Mouse (Mus musculus): ENCODE data around the gene Gm2564. TPM values are rescaled to one million over a fixed set of nuclear protein-coding genes. Genes with fewer than 3 reads are reported as not detected.
"Not testable (repeated sequence)": the region's sequence is repeated elsewhere in the genome, so short reads cannot be mapped to it uniquely, and the experiment has no call there.

Gene Gm2564
- not detected in 2 replicates for polyA plus RNA-seq (2015; fragmentation: Nextera tagmentation; extraction: Ambion mirVana)

GRCm38 (mm10) chr4:42629419-42629818, at the start of gene Gm2564:
Gene Gm2564 (plus strand): TSS chr4:42629719.
- not testable (repeated sequence) for H3K27ac ChIP-seq (ENCODE audit: low read length); H3K36me3 ChIP-seq (ENCODE audit: control insufficient read depth, insufficient read depth); H3K4me2 ChIP-seq (ENCODE audit: low read length); H3K4me3 ChIP-seq (replicated peaks; ENCODE audit: low read length); H3K9me3 ChIP-seq (ENCODE audit: control insufficient read depth, low read length); H3K4me1 ChIP-seq (replicated peaks; ENCODE audit: control insufficient read depth, insufficient read depth, low read length); ATAC-seq; H3K9ac ChIP-seq (replicated peaks; ENCODE audit: low read depth, low read length); H3K27me3 ChIP-seq (replicated peaks; ENCODE audit: control insufficient read depth, insufficient read depth, low read length)
- no CpG with 5 or more reads among the region's 8 CpGs for WGBS

DNA sequence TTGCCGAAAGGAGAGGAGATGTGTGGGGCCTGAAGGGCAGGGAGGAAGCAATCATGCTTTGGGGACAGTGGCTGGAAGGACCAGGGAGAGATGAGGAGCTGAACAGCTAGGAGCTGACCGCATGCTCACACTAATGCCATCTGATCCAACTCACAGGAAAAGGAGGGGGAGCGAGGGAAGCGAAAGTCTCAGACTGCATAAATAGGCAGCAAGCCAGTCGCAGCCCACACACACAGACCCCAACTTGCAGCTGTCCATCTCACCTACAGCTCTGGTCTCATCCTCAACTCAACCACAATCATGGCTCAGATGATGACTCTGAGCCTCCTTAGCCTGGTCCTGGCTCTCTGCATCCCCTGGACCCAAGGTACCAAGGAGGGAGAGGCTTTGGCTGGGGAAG, 17.6 kb upstream of the Gm2564 start, which contains the start of gene Gm10591:
TSS of gene Gm10591 (plus strand) at position 301 of the 400 bp plus-strand sequence.
- ATAC-seq; H3K27ac ChIP-seq (ENCODE audit: low read length); H3K27me3 ChIP-seq (replicated peaks; ENCODE audit: control insufficient read depth, insufficient read depth, low read length); H3K4me2 ChIP-seq (ENCODE audit: low read length); H3K36me3 ChIP-seq (ENCODE audit: control insufficient read depth, insufficient read depth); H3K4me1 ChIP-seq (replicated peaks; ENCODE audit: control insufficient read depth, insufficient read depth, low read length); H3K9me3 ChIP-seq (ENCODE audit: control insufficient read depth, low read length); H3K4me3 ChIP-seq (replicated peaks; ENCODE audit: low read length); H3K9ac ChIP-seq (replicated peaks; ENCODE audit: low read depth, low read length): not testable (repeated sequence)
- WGBS, result no CpG with 5 or more reads among the region's 5 CpGs

GRCm38 (mm10) chr4:42654951-42655350, 25.4 kb downstream of the Gm2564 start, which contains the start of gene Ccl27b:
Gene Ccl27b (plus strand): TSS chr4:42655251.
- not testable (repeated sequence) for ATAC-seq; H3K4me1 ChIP-seq (replicated peaks; ENCODE audit: control insufficient read depth, insufficient read depth, low read length); H3K27ac ChIP-seq (ENCODE audit: low read length); H3K4me3 ChIP-seq (replicated peaks; ENCODE audit: low read length); H3K27me3 ChIP-seq (replicated peaks; ENCODE audit: control insufficient read depth, insufficient read depth, low read length); H3K9me3 ChIP-seq (ENCODE audit: control insufficient read depth, low read length); H3K9ac ChIP-seq (replicated peaks; ENCODE audit: low read depth, low read length); H3K4me2 ChIP-seq (ENCODE audit: low read length); H3K36me3 ChIP-seq (ENCODE audit: control insufficient read depth, insufficient read depth)
- WGBS, result no CpG with 5 or more reads among the region's 9 CpGs

DNA sequence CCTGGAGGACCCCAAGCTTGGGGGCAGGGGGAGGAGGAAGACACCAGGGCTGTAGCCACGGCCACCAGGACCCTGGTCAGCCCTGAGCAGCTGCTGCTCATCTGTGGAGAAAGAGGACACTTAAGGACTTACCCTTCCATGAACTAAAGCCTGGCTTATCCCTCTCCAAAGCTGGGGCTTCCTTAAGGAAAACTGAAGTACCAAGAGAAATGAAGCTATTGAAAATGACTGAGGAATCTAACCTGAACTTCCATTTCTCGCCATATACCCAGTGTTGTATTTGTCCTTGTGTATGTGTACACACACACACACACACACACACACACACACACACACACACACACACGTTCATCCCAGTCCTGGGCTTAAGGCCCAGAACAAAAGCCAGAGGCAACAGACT, 32.3 kb downstream of the Gm2564 start, which contains the start of gene Il11ra2:
TSS of gene Il11ra2 (minus strand) at position 101 of the 400 bp plus-strand sequence.
- not testable (repeated sequence) for H3K4me1 ChIP-seq (replicated peaks; ENCODE audit: control insufficient read depth, insufficient read depth, low read length); H3K9ac ChIP-seq (replicated peaks; ENCODE audit: low read depth, low read length); H3K4me2 ChIP-seq (ENCODE audit: low read length); H3K27ac ChIP-seq (ENCODE audit: low read length); H3K9me3 ChIP-seq (ENCODE audit: control insufficient read depth, low read length); H3K27me3 ChIP-seq (replicated peaks; ENCODE audit: control insufficient read depth, insufficient read depth, low read length); H3K36me3 ChIP-seq (ENCODE audit: control insufficient read depth, insufficient read depth); ATAC-seq; H3K4me3 ChIP-seq (replicated peaks; ENCODE audit: low read length)
- WGBS, result no CpG with 5 or more reads among the region's 3 CpGs

- not testable (repeated sequence) for H3K36me3 ChIP-seq (ENCODE audit: control insufficient read depth, insufficient read depth); ATAC-seq; H3K4me1 ChIP-seq (replicated peaks; ENCODE audit: control insufficient read depth, insufficient read depth, low read length); H3K27ac ChIP-seq (ENCODE audit: low read length); H3K9ac ChIP-seq (replicated peaks; ENCODE audit: low read depth, low read length); H3K4me3 ChIP-seq (replicated peaks; ENCODE audit: low read length); H3K27me3 ChIP-seq (replicated peaks; ENCODE audit: control insufficient read depth, insufficient read depth, low read length); H3K4me2 ChIP-seq (ENCODE audit: low read length); H3K9me3 ChIP-seq (ENCODE audit: control insufficient read depth, low read length)
- no CpG with 5 or more reads among the region's 4 CpGs for WGBS
Measured at GRCm38 (mm10) chr4:42675415-42675814, 45.9 kb downstream of the Gm2564 start.

DNA sequence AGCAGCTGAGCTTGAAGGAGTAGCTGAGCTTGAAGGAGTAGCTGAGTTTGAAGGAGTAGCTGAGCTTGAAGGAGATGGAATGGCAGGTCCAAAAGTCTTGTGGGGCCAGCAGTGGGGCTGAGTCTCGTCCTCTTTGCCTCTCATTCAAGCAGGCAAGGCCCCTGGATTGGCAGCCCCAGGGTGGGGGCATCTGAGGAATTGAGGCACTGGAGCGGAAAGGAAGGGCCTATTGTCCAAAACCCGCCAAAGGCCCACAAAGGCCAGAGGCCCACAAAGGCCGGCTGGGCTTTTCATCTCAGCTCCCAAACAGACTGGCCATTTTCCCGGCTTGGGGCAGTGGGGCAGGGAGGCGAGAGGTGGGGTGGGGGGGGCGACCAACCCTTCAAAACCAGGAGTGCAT, 49.8 kb downstream of the Gm2564 start:
- not testable (repeated sequence) for H3K4me3 ChIP-seq (replicated peaks; ENCODE audit: low read length); H3K27ac ChIP-seq (ENCODE audit: low read length); H3K9ac ChIP-seq (replicated peaks; ENCODE audit: low read depth, low read length); H3K4me1 ChIP-seq (replicated peaks; ENCODE audit: control insufficient read depth, insufficient read depth, low read length); H3K36me3 ChIP-seq (ENCODE audit: control insufficient read depth, insufficient read depth); H3K9me3 ChIP-seq (ENCODE audit: control insufficient read depth, low read length); H3K27me3 ChIP-seq (replicated peaks; ENCODE audit: control insufficient read depth, insufficient read depth, low read length); H3K4me2 ChIP-seq (ENCODE audit: low read length)
- WGBS, result no CpG with 5 or more reads among the region's 7 CpGs
- 0 out of 2 replicates have a peak, but pooled peaks have one; percentile 19 for ATAC-seq

DNA sequence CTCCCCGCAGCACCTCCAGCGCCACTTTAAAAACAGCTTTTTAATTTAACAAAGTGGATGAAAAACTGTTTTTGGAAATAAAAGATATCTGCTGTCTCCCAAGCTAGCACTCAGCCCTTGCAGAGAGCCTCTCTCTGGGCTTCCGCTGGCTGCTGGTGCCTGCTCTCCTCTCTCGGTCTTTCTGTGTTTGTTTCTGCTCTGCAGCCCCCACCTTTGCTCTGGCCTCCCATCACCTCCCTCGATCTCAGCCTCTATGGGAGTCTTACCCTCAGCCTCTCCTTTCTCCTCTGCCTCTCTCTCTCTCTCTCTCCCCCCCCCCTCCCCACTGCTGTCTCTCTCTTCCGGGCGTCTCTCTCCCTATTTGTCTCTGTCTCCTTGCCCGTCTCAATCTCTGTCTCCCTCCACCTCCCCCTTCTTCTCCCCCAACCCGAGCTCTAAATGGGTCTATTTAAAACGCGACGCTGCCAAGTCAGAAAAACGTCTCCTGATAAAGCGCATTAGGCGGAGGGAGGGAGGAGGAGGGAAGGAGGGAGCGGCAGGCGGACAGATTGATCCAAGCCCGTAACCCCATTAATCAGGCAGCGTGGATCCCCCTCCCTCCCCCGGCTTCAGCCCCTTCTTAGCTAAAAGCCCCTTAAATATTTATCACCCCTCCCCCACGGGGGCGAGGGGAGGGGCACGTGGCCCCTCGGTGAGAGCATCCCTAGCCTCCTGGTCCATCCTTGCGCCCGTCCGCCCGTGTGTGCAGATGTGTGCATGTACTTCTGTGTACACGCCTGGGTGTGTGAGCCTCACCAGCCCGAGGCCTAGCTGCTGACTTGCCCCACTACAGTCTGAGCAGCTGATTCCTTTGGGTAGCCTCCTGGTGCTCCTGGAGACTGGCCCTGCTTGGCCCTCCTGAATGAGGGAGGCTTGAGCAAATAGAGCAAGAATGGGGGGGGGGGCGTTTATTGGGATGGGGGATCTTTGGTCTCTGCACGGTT, 51.1 kb downstream of the Gm2564 start:
- H3K27me3 ChIP-seq (replicated peaks; ENCODE audit: control insufficient read depth, insufficient read depth, low read length); H3K9me3 ChIP-seq (ENCODE audit: control insufficient read depth, low read length); H3K27ac ChIP-seq (ENCODE audit: low read length); H3K4me1 ChIP-seq (replicated peaks; ENCODE audit: control insufficient read depth, insufficient read depth, low read length); H3K4me3 ChIP-seq (replicated peaks; ENCODE audit: low read length); H3K4me2 ChIP-seq (ENCODE audit: low read length); H3K9ac ChIP-seq (replicated peaks; ENCODE audit: low read depth, low read length); H3K36me3 ChIP-seq (ENCODE audit: control insufficient read depth, insufficient read depth): not testable (repeated sequence)
- WGBS, result no CpG with 5 or more reads among the region's 32 CpGs
- peak; percentile 60; the same call in 1 of the 2 replicates for ATAC-seq

Other genes with a start within 250 kb of the Gm2564 start
- not detected in 2 replicates for gene Gm21586, start 190.3 kb upstream of the Gm2564 start, polyA plus RNA-seq (2015; fragmentation: Nextera tagmentation; extraction: Ambion mirVana)
- 0.13 and 0.14 TPM in 2 replicates for gene Gm2163, start 163.0 kb upstream of the Gm2564 start, polyA plus RNA-seq (2015; fragmentation: Nextera tagmentation; extraction: Ambion mirVana)
- gene Fam205a2, start 101.5 kb upstream of the Gm2564 start, polyA plus RNA-seq (2015; fragmentation: Nextera tagmentation; extraction: Ambion mirVana), result not detected in 2 replicates
- not detected in 2 replicates for gene Gm10591, start 17.5 kb upstream of the Gm2564 start, polyA plus RNA-seq (2015; fragmentation: Nextera tagmentation; extraction: Ambion mirVana)
- not detected in 2 replicates for gene Ccl27b, start 25.5 kb downstream of the Gm2564 start, polyA plus RNA-seq (2015; fragmentation: Nextera tagmentation; extraction: Ambion mirVana)
- not detected in 2 replicates for gene Il11ra2, start 32.2 kb downstream of the Gm2564 start, polyA plus RNA-seq (2015; fragmentation: Nextera tagmentation; extraction: Ambion mirVana)
- gene 4930578G10Rik, start 105.8 kb downstream of the Gm2564 start, polyA plus RNA-seq (2015; fragmentation: Nextera tagmentation; extraction: Ambion mirVana), result 0.86 TPM in 1 of 2 replicates, not detected in the other
- not detected in 2 replicates for gene Ccl19, start 126.9 kb downstream of the Gm2564 start, polyA plus RNA-seq (2015; fragmentation: Nextera tagmentation; extraction: Ambion mirVana)
- gene Ccl21a, start 144.3 kb downstream of the Gm2564 start, polyA plus RNA-seq (2015; fragmentation: Nextera tagmentation; extraction: Ambion mirVana), result 0.58 and 0.62 TPM in 2 replicates
- 0.15 TPM in 1 of 2 replicates, not detected in the other for gene Fam205a1, start 224.2 kb downstream of the Gm2564 start, polyA plus RNA-seq (2015; fragmentation: Nextera tagmentation; extraction: Ambion mirVana)
- gene Gm12394, start 227.1 kb downstream of the Gm2564 start, polyA plus RNA-seq (2015; fragmentation: Nextera tagmentation; extraction: Ambion mirVana), result 0.24 and 0.49 TPM in 2 replicates
- 1.4 and 1.6 TPM in 2 replicates for gene Fam205c, start 244.5 kb downstream of the Gm2564 start, polyA plus RNA-seq (2015; fragmentation: Nextera tagmentation; extraction: Ambion mirVana)